Mouse (Mus musculus) MEL (cell line): ENCODE results near the gene Wipf3.

Experiments
- CHD1 ChIP-seq: IDR thresholded peaks from 2 replicates; pipeline ENCODE4 v1.6.1; 2012; ENCODE audit warnings: low read depth, mild to moderate bottlenecking, inconsistent platforms, low read length, improper control_type of control experiment
- CTCF ChIP-seq, 3 experiments: IDR thresholded peaks in 2 of 3; conservative IDR thresholded peaks in 1 of 3; 2 replicates each; pipeline ENCODE4 v1.5.1; 2011 to 2012; ENCODE audit warnings: low read length in 3 of 3, low read depth in 2 of 3, mild to moderate bottlenecking in 2 of 3, improper control_type of control experiment in 1 of 3, inconsistent platforms in 1 of 3, mixed read lengths in 1 of 3, moderate library complexity in 1 of 3; ENCODE audit not compliant: control insufficient read depth in 1 of 3, insufficient read depth in 1 of 3, poor library complexity in 1 of 3, severe bottlenecking in 1 of 3
- EP300 ChIP-seq, 2 experiments: IDR thresholded peaks; 2 replicates each; pipeline ENCODE4 v1.6.1; 2011; ENCODE audit warnings: improper control_type of control experiment in 2 of 2, low read length in 2 of 2, low read depth in 1 of 2, mild to moderate bottlenecking in 1 of 2
- MAFK ChIP-seq: IDR thresholded peaks from 2 replicates; pipeline ENCODE4 v1.6.1; 2011; ENCODE audit warnings: low read depth, mild to moderate bottlenecking, low read length, improper control_type of control experiment, borderline replicate concordance
- POLR2A ChIP-seq, 2 experiments: IDR thresholded peaks; 2 replicates each; pipeline ENCODE4 v1.6.1; 2011 to 2012; ENCODE audit warnings: low read length in 2 of 2, mild to moderate bottlenecking in 2 of 2, control low read depth in 1 of 2, improper control_type of control experiment in 1 of 2, low read depth in 1 of 2, moderate library complexity in 1 of 2; ENCODE audit not compliant: control insufficient read depth in 1 of 2, insufficient read depth in 1 of 2, poor library complexity in 1 of 2
- POLR2AphosphoS5 ChIP-seq: IDR thresholded peaks from 2 replicates; pipeline ENCODE4 v1.6.1; 2012; ENCODE audit warnings: low read depth, borderline replicate concordance, mild to moderate bottlenecking, inconsistent platforms, low read length, moderate library complexity, mixed read lengths
- ZMIZ1 ChIP-seq: IDR thresholded peaks from 2 replicates; pipeline ENCODE4 v1.6.1; 2012; ENCODE audit warnings: low read depth, mild to moderate bottlenecking, inconsistent platforms, low read length, improper control_type of control experiment, moderate library complexity

- TF ChIP-seq MAFK = no peak
- no peak for TF ChIP-seq CHD1
- TF ChIP-seq POLR2AphosphoS5 = no peak
- TF ChIP-seq CTCF (IDR thresholded peaks at IDR 0.05 in 2 of 3, conservative IDR thresholded peaks at IDR 0.05 in 1 of 3; ENCODE audit: control insufficient read depth in 1 of 3, insufficient read depth in 1 of 3, low read depth in 2 of 3, low read length in 3 of 3, poor library complexity in 1 of 3, severe bottlenecking in 1 of 3) = no peak
- no peak for TF ChIP-seq ZMIZ1
- TF ChIP-seq POLR2A (IDR thresholded peaks at IDR 0.05; ENCODE audit: control insufficient read depth in 1 of 2, insufficient read depth in 1 of 2, low read depth in 1 of 2, low read length in 2 of 2, poor library complexity in 1 of 2) = no peak
- TF ChIP-seq EP300 (IDR thresholded peaks at IDR 0.05; ENCODE audit: low read depth in 1 of 2, low read length in 2 of 2) = no peak
Observed at GRCm38 (mm10) chr6:54412879-54413278, 16.5 kb upstream of the Wipf3 start.
